Mouse (Mus musculus) embryonic fibroblast, embryonic 13.5 days (primary cell): Measurements from ENCODE around the gene Osbpl5. TPM values are rescaled to one million over a fixed set of nuclear protein-coding genes. Genes with fewer than 3 reads are reported as not detected.
"Not testable (repeated sequence)": the region's sequence is repeated elsewhere in the genome, so short reads cannot be mapped to it uniquely, and the experiment has no call there.

Experiments used
- H3K27ac ChIP-seq: 2 replicates; pipeline ENCODE4 v1.5.1; 2012; ENCODE audit warnings: low read length, control low read depth, inconsistent platforms; ENCODE audit not compliant: insufficient read depth
- H3K4me1 ChIP-seq: 2 replicates; pipeline ENCODE4 v1.6.1; 2011; ENCODE audit warnings: low read length; ENCODE audit not compliant: control insufficient read depth, insufficient read depth
- H3K4me3 ChIP-seq: 2 replicates; pipeline ENCODE4 v1.5.1; 2011; ENCODE audit warnings: mild to moderate bottlenecking, control low read depth, low read length; ENCODE audit not compliant: insufficient read depth
- CTCF ChIP-seq: IDR thresholded peaks from 2 replicates; pipeline ENCODE4 v1.5.1; 2011; ENCODE audit warnings: mild to moderate bottlenecking, control low read depth, low read length, moderate library complexity, borderline replicate concordance; ENCODE audit not compliant: insufficient read depth
- POLR2A ChIP-seq: IDR thresholded peaks from 2 replicates; pipeline ENCODE4 v1.6.1; 2011; ENCODE audit warnings: low read depth, mild to moderate bottlenecking, control low read depth, low read length, moderate library complexity
- polyA plus RNA-seq: library from polyadenylated mRNA; stranded (reverse); fragments of >200 nt; gene quantifications from 2 replicates; pipeline ENCODE4 v1.2.4, GENCODE M21; 2011; ENCODE audit warnings: low read depth; ENCODE audit not compliant: missing spikeins, insufficient read length

Gene Osbpl5
- polyA plus RNA-seq, 1 experiment = 54.2 TPM

- Histone ChIP-seq H3K27ac (no peak overlapping the region), H3K4me1 (peaks cover 13% of the 10 kb centered on the region; the same call in 1 of the 2 replicates), H3K4me3 (no peak overlapping the region)
- TF ChIP-seq POLR2A = no peak
- TF ChIP-seq CTCF = no peak
Observed at GRCm38 (mm10) chr7:143689946-143690345, 66.8 kb downstream of the Osbpl5 start.

DNA sequence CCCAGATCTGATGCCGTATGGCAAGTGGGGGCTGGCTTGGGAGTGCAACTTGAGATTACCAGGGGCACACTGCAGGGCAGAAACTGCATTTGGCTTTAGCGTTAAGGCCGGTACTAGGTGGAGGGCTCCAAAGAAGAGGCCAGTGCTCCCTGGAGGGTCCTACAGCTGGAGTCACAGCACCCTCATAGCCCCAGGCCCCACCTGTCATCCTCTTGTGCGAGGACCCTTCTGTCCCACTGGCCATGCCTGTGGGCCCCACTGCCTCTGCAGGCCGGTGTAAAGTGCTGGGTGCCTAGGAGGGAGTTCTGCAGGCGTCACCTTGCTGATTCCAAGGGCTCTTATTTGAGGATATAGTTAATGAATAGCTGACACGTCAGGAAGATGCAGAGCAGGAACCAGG is 67.3 kb downstream of the Osbpl5 start:
- TF ChIP-seq POLR2A = no peak
- no peak for TF ChIP-seq CTCF
- H3K4me3 ChIP-seq = no peak overlapping the region
- H3K4me1 ChIP-seq = peaks cover 13% of the 10 kb centered on the region; the same call in 1 of the 2 replicates
- no peak overlapping the region for H3K27ac ChIP-seq

- H3K4me1 ChIP-seq, H3K4me3 ChIP-seq, H3K27ac ChIP-seq: not testable (repeated sequence)
Observed at GRCm38 (mm10) chr7:143686676-143687075, 70.1 kb downstream of the Osbpl5 start.

DNA sequence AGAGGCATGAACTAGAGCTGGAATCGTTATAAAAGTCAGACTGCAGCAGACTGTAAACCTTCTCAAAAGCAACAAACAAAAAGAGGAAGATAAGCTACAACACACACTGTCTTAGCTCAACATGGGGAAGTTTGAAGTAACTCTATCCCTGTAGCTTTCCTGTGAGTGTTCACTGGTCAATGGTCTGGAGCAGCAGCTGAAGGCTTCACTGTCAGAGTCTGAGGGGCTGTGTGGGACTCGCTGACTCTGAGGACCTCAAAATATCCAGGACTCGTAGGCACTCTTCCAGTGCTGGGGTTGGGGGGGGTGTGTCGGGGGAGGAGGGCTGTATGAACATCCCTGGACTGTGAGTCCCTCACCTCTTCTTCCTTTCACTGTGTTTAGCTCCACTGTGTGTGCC is 70.6 kb downstream of the Osbpl5 start:
- H3K4me1 ChIP-seq, H3K4me3 ChIP-seq, H3K27ac ChIP-seq: not testable (repeated sequence)

GRCm38 (mm10) chr7:143685359-143686067 is 71.3 kb downstream of the Osbpl5 start, which contains the start of gene Tnfrsf23:
Gene Tnfrsf23 (minus strand): TSS chr7:143685872.
- Histone ChIP-seq H3K4me1 (no peaks in the 10 kb centered on the region), H3K27ac (peak within 1 kb of the TSS; percentile 49; the same call in 1 of the 2 replicates), H3K4me3 (peak within 1 kb of the TSS; percentile 64)
- TF ChIP-seq CTCF (no peak), POLR2A (peak; percentile 99)

GRCm38 (mm10) chr7:143684569-143684968 is 72.2 kb downstream of the Osbpl5 start:
- not testable (repeated sequence) for H3K4me3 ChIP-seq, H3K27ac ChIP-seq, H3K4me1 ChIP-seq

- Histone ChIP-seq H3K4me1 (no peaks in the 10 kb centered on the region), H3K27ac (no peak overlapping the region), H3K4me3 (no peak overlapping the region)
- TF ChIP-seq CTCF (no peak), POLR2A (no peak)
Observed at GRCm38 (mm10) chr7:143681566-143681965, 75.2 kb downstream of the Osbpl5 start.

- not testable (repeated sequence) for H3K4me3 ChIP-seq, H3K27ac ChIP-seq, H3K4me1 ChIP-seq
Observed at GRCm38 (mm10) chr7:143680836-143681235, 75.9 kb downstream of the Osbpl5 start.

- H3K27ac ChIP-seq, H3K4me1 ChIP-seq, H3K4me3 ChIP-seq: not testable (repeated sequence)
Observed at GRCm38 (mm10) chr7:143679650-143680049, 77.1 kb downstream of the Osbpl5 start.

DNA sequence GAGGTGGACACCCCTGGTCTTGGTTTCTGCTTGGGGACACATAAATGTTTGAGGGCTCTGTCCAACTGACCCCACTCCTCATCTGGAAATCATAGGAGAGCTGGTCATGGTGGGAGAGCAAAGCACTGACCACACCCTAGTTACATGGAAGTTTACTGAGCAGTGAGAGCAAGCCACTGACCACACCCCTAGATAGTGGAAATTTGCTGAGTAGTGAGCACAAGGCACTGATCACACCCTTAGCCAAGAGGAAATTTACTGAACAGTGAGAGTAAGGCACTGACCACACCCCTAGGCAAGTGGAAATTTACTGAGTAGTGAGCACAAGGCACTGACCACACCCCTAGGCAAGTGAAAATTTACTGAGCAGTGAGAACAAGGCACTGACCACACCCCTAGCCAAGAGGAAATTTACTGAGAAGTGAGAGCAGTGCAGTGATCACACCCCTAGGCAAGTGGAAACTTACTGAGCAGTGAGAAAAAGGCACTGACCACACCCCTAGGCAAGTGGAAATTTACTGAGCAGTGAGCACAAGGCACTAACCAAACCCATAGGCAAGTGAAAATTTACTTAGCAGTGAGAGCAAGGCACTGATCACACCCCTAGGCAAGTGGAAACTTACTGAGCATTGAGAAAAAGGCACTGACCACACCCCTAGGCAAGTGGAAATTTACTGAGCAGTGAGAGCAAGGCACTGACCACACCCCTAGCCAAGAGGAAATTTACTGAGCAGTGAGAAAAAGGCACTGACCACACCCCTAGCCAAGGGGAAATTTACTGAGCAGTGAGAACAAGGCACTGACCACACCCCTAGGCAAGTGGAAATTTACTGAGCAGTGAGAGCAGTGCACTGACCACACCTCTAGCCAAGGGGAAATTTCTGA is 90.1 kb downstream of the Osbpl5 start:
- Histone ChIP-seq H3K4me3 (no peak overlapping the region), H3K4me1 (no peaks in the 10 kb centered on the region), H3K27ac (no peak overlapping the region)
- no peak for TF ChIP-seq POLR2A
- TF ChIP-seq CTCF = no peak

- no peak overlapping the region for H3K4me3 ChIP-seq
- no peak overlapping the region for H3K27ac ChIP-seq
- TF ChIP-seq POLR2A = no peak
- no peak for TF ChIP-seq CTCF
- H3K4me1 ChIP-seq = no peaks in the 10 kb centered on the region
Observed at GRCm38 (mm10) chr7:143663470-143663869, 93.3 kb downstream of the Osbpl5 start.
